Mouse (Mus musculus) intestine, embryonic 15.5 days (tissue): Measurements from ENCODE around the gene Mtrex. TPM values are rescaled to one million over a fixed set of nuclear protein-coding genes. Genes with fewer than 3 reads are reported as not detected.
A peak's percentile ranks its signal among the peaks of the same experiment; 100 is the strongest.

Experiments
- ATAC-seq: fragments of 200-750 bp; cut with Nextera tagmentation; 2 replicates; pipeline ENCODE4 v1.8.0; 2017; ENCODE audit warnings: moderate TSS enrichment, moderate library complexity
- H3K27ac ChIP-seq: fragments of 300-500 bp; sonication (generic); 2 replicates; pipeline ENCODE4 v1.5.1; 2015; ENCODE audit warnings: mild to moderate bottlenecking, inconsistent platforms
- H3K27me3 ChIP-seq: fragments of 300-500 bp; sonication (generic); replicated peaks from 2 replicates; pipeline ENCODE4 v1.6.1; 2015; ENCODE audit warnings: inconsistent platforms
- H3K36me3 ChIP-seq: fragments of 300-500 bp; sonication (generic); 2 replicates; pipeline ENCODE4 v1.6.1; 2015; ENCODE audit warnings: inconsistent platforms
- H3K4me1 ChIP-seq: fragments of 300-500 bp; sonication (generic); replicated peaks from 2 replicates; pipeline ENCODE4 v1.6.1; 2015; ENCODE audit warnings: inconsistent platforms
- H3K4me2 ChIP-seq: fragments of 300-500 bp; sonication (generic); replicated peaks from 2 replicates; pipeline ENCODE4 v1.6.1; 2015; ENCODE audit warnings: mild to moderate bottlenecking, inconsistent platforms
- H3K4me3 ChIP-seq: fragments of 300-500 bp; sonication (generic); replicated peaks from 2 replicates; pipeline ENCODE4 v1.5.1; 2015; ENCODE audit warnings: inconsistent platforms
- H3K9ac ChIP-seq: fragments of 300-500 bp; sonication (generic); 2 replicates; pipeline ENCODE4 v1.6.1; 2015; ENCODE audit warnings: inconsistent platforms
- H3K9me3 ChIP-seq: fragments of 300-500 bp; sonication (generic); 2 replicates; pipeline ENCODE4 v1.6.1; 2016; ENCODE audit warnings: inconsistent platforms
- WGBS: fragments of 180-500 bp; shearing (Covaris S2); methylation state at CpG from one replicate; pipeline ENCODE4 v1.1.7; 2015; 5-methylcytosine and 5-hydroxymethylcytosine counted together
- polyA plus RNA-seq: library from polyadenylated mRNA; unstranded; fragments of >200 nt; fragmentation: Nextera tagmentation; extraction: Ambion mirVana; gene quantifications from 2 replicates; pipeline ENCODE4 v1.2.1, GENCODE M21; 2015

The Mtrex gene
- polyA plus RNA-seq, 1 experiment from 2014 or later = 60.4 TPM

- Histone ChIP-seq H3K36me3 (peaks cover 6% of the 10 kb centered on the region; the same call in 1 of the 2 replicates), H3K9me3 (no peaks in the 10 kb centered on the region), H3K4me3 (peak overlapping the region; percentile 88), H3K9ac (peak overlapping the region; percentile 85), H3K27ac (no peak overlapping the region), H3K4me1 (peaks cover 12% of the 10 kb centered on the region), H3K27me3 (no peaks in the 10 kb centered on the region), H3K4me2 (peak overlapping the region; percentile 80)
- no peak for ATAC-seq
- 61% methylated on average over 4 of the region's 4 CpGs for WGBS
Observed at GRCm38 (mm10) chr13:112925976-112926375, 1.2 kb downstream of the Mtrex start.

GRCm38 (mm10) chr13:112925266-112925665, 1.9 kb downstream of the Mtrex start:
- Histone ChIP-seq H3K27me3 (no peaks in the 10 kb centered on the region), H3K4me1 (peaks cover 12% of the 10 kb centered on the region), H3K36me3 (0 out of 2 replicates have a peak, but pooled peaks cover 3% of the 10 kb centered on the region), H3K9ac (no peak overlapping the region), H3K4me2 (no peak overlapping the region), H3K9me3 (no peaks in the 10 kb centered on the region), H3K4me3 (no peak overlapping the region), H3K27ac (no peak overlapping the region)
- ATAC-seq = no peak
- 68% methylated on average over 6 of the region's 6 CpGs for WGBS

- Histone ChIP-seq H3K4me2 (no peak overlapping the region), H3K27me3 (no peaks in the 10 kb centered on the region), H3K4me3 (no peak overlapping the region), H3K9ac (no peak overlapping the region), H3K36me3 (0 out of 2 replicates have a peak, but pooled peaks cover 6% of the 10 kb centered on the region), H3K27ac (no peak overlapping the region), H3K9me3 (no peaks in the 10 kb centered on the region), H3K4me1 (peaks cover 6% of the 10 kb centered on the region)
- ATAC-seq = no peak
- 82% methylated on average over 3 of the region's 3 CpGs for WGBS
Observed at GRCm38 (mm10) chr13:112920906-112921305, 6.3 kb downstream of the Mtrex start.

- 0 out of 2 replicates have a peak, but pooled peaks cover 6% of the 10 kb centered on the region for H3K36me3 ChIP-seq
- H3K9me3 ChIP-seq = no peaks in the 10 kb centered on the region
- ATAC-seq = no peak
Observed at GRCm38 (mm10) chr13:112919141-112919865, 7.9 kb downstream of the Mtrex start.

GRCm38 (mm10) chr13:112910434-112910833, 16.8 kb downstream of the Mtrex start:
- WGBS = 86% methylated on average over 4 of the region's 4 CpGs
- H3K4me2 ChIP-seq = no peak overlapping the region
- no peak overlapping the region for H3K4me3 ChIP-seq
- H3K9ac ChIP-seq = no peak overlapping the region
- H3K27ac ChIP-seq = no peak overlapping the region
- H3K36me3 ChIP-seq = 0 out of 2 replicates have a peak, but pooled peaks cover 8% of the 10 kb centered on the region
- no peaks in the 10 kb centered on the region for H3K4me1 ChIP-seq
- no peaks in the 10 kb centered on the region for H3K27me3 ChIP-seq
- no peak for ATAC-seq
- no peaks in the 10 kb centered on the region for H3K9me3 ChIP-seq

More at GRCm38 (mm10) chr13:112919141-112919865, 7.9 kb downstream of the Mtrex start:
- no peak overlapping the region for H3K9ac ChIP-seq
- H3K4me2 ChIP-seq = no peak overlapping the region
- H3K27me3 ChIP-seq = no peaks in the 10 kb centered on the region
- WGBS = 84% methylated on average over 4 of the region's 4 CpGs
- H3K27ac ChIP-seq = no peak overlapping the region
- no peaks in the 10 kb centered on the region for H3K4me1 ChIP-seq
- no peak overlapping the region for H3K4me3 ChIP-seq

GRCm38 (mm10) chr13:112909663-112910062, 17.5 kb downstream of the Mtrex start:
- Histone ChIP-seq H3K27ac (no peak overlapping the region), H3K4me3 (no peak overlapping the region), H3K27me3 (no peaks in the 10 kb centered on the region), H3K9ac (no peak overlapping the region), H3K4me2 (no peak overlapping the region), H3K9me3 (no peaks in the 10 kb centered on the region), H3K4me1 (no peaks in the 10 kb centered on the region), H3K36me3 (peaks cover 13% of the 10 kb centered on the region; the same call in 1 of the 2 replicates)
- WGBS = 58% methylated on average over 4 of the region's 4 CpGs
- no peak for ATAC-seq

GRCm38 (mm10) chr13:112902176-112902575, 25.0 kb downstream of the Mtrex start:
- H3K4me1 ChIP-seq = no peaks in the 10 kb centered on the region
- H3K9me3 ChIP-seq = no peaks in the 10 kb centered on the region
- peaks cover 12% of the 10 kb centered on the region; the same call in 1 of the 2 replicates for H3K36me3 ChIP-seq
- H3K4me3 ChIP-seq = no peak overlapping the region
- H3K9ac ChIP-seq = no peak overlapping the region
- 86% methylated on average over 3 of the region's 3 CpGs for WGBS
- ATAC-seq = no peak
- H3K27ac ChIP-seq = no peak overlapping the region
- no peak overlapping the region for H3K4me2 ChIP-seq
- H3K27me3 ChIP-seq = no peaks in the 10 kb centered on the region

GRCm38 (mm10) chr13:112887234-112887633, 40.0 kb downstream of the Mtrex start:
- H3K4me3 ChIP-seq = no peak overlapping the region
- no peaks in the 10 kb centered on the region for H3K27me3 ChIP-seq
- H3K36me3 ChIP-seq = peaks cover 43% of the 10 kb centered on the region
- WGBS = 94% methylated on average over 12 of the region's 12 CpGs
- H3K27ac ChIP-seq = no peak overlapping the region
- no peak for ATAC-seq
- no peaks in the 10 kb centered on the region for H3K4me1 ChIP-seq
- H3K9ac ChIP-seq = no peak overlapping the region
- H3K4me2 ChIP-seq = no peak overlapping the region
- H3K9me3 ChIP-seq = no peaks in the 10 kb centered on the region

GRCm38 (mm10) chr13:112871500-112872266, 55.5 kb downstream of the Mtrex start:
- Histone ChIP-seq H3K4me3 (no peak overlapping the region), H3K4me1 (no peaks in the 10 kb centered on the region), H3K9ac (no peak overlapping the region), H3K9me3 (no peaks in the 10 kb centered on the region), H3K27me3 (no peaks in the 10 kb centered on the region), H3K4me2 (no peak overlapping the region), H3K36me3 (peaks cover 33% of the 10 kb centered on the region), H3K27ac (no peak overlapping the region)
- WGBS = 71% methylated on average over 17 of the region's 17 CpGs
- no peak for ATAC-seq

- 74% methylated on average over 11 of the region's 11 CpGs for WGBS
- no peak overlapping the region for H3K27ac ChIP-seq
- no peak overlapping the region for H3K4me2 ChIP-seq
- no peaks in the 10 kb centered on the region for H3K27me3 ChIP-seq
- ATAC-seq = no peak
- no peak overlapping the region for H3K4me3 ChIP-seq
- no peak overlapping the region for H3K9ac ChIP-seq
- H3K9me3 ChIP-seq = no peaks in the 10 kb centered on the region
- H3K36me3 ChIP-seq = peaks cover 37% of the 10 kb centered on the region
- no peaks in the 10 kb centered on the region for H3K4me1 ChIP-seq
Observed at GRCm38 (mm10) chr13:112870039-112870690, 57.0 kb downstream of the Mtrex start.

GRCm38 (mm10) chr13:112867381-112867780, 59.8 kb downstream of the Mtrex start:
- no peak overlapping the region for H3K9ac ChIP-seq
- H3K36me3 ChIP-seq = peaks cover 33% of the 10 kb centered on the region
- H3K27ac ChIP-seq = no peak overlapping the region
- no peak overlapping the region for H3K4me3 ChIP-seq
- H3K4me2 ChIP-seq = no peak overlapping the region
- WGBS = 92% methylated on average over 8 of the region's 8 CpGs
- no peak for ATAC-seq
- no peaks in the 10 kb centered on the region for H3K27me3 ChIP-seq
- H3K4me1 ChIP-seq = no peaks in the 10 kb centered on the region
- no peaks in the 10 kb centered on the region for H3K9me3 ChIP-seq

- peaks cover 30% of the 10 kb centered on the region for H3K36me3 ChIP-seq
- no peak overlapping the region for H3K9ac ChIP-seq
- WGBS = 86% methylated on average over 7 of the region's 7 CpGs
- ATAC-seq = no peak
- H3K27ac ChIP-seq = no peak overlapping the region
- no peaks in the 10 kb centered on the region for H3K27me3 ChIP-seq
- H3K9me3 ChIP-seq = no peaks in the 10 kb centered on the region
- H3K4me3 ChIP-seq = no peak overlapping the region
- peaks cover 5% of the 10 kb centered on the region; the same call in 1 of the 2 replicates for H3K4me1 ChIP-seq
- H3K4me2 ChIP-seq = no peak overlapping the region
Observed at GRCm38 (mm10) chr13:112866782-112867181, 60.4 kb downstream of the Mtrex start.
